Mouse (Mus musculus) cerebellum, adult 8-10 months (tissue): ENCODE measurements around the gene Pnma1.

ENCODE experiments used
- DNase-seq: peaks from one replicate; pipeline ENCODE4 v3.0.0; 2022

Gene Pnma1

GRCm38 (mm10) chr12:84147954-84148621 lies at the start of gene Pnma1:
Gene Pnma1, minus strand, starts transcription at chr12:84148489.
- DNase-seq = peak; percentile 51

DNA sequence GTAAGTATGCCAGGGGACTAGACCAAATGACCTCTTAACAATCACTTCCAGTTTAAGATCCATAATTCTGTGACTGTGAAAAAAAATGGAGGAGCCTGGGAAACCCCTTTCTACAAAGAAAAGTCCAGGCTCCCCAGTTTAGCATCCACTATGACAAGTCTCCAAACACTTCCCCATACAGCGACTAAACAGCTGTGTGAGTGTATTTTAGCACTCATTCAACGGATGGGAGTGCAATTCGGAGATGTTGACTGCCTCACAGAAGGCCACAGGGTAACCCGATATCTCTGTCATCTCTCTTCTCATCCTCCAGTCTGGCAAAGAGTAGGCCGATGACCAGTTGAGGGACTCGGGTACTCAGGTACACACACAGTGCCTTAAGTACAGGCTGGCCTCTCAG lies 46.9 kb upstream of the Pnma1 start:
- DNase-seq = no peak

DNA sequence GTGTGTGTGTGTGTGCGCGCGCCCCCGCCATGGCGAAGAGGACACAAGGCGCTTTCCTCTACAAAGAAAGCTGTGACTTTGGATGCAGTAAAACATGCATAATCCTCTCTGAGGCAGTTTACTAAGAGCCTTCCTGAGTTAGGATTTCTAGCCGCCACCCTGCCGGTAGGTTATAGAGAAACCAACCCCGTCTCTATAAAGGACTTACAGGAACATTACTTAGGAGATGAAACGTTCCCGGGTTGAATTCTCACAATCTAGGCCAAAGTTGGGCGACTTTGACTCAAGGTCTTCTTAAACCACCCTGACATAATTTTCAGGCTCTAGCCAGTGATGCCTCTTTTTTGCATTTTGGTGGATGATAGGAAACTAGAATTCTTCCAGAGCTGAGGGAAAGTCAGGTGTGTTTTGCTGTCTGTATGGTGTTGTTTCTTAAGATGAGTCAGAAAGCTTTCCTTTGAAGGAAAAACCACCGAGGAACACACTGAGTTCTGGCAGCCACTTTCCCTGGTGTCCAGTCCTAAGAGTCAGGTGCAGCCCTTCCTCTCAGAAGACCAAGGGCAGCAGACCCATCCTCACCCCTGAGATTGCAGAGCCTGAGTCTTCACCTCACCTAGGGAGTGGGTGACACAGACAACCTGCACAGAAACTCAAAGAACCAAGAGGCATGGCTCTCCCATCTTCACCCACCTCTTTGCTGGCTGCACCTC lies 46.3 kb upstream of the Pnma1 start:
- no peak for DNase-seq

- peak; percentile 83 for DNase-seq
Observed at GRCm38 (mm10) chr12:84193642-84194399, 45.5 kb upstream of the Pnma1 start.

- DNase-seq = peak; percentile 61
Observed at GRCm38 (mm10) chr12:84192741-84193641, 44.7 kb upstream of the Pnma1 start.

GRCm38 (mm10) chr12:84192280-84192679 lies 44.0 kb upstream of the Pnma1 start:
- DNase-seq = no peak

- no peak for DNase-seq
Observed at GRCm38 (mm10) chr12:84191770-84192169, 43.5 kb upstream of the Pnma1 start.

DNA sequence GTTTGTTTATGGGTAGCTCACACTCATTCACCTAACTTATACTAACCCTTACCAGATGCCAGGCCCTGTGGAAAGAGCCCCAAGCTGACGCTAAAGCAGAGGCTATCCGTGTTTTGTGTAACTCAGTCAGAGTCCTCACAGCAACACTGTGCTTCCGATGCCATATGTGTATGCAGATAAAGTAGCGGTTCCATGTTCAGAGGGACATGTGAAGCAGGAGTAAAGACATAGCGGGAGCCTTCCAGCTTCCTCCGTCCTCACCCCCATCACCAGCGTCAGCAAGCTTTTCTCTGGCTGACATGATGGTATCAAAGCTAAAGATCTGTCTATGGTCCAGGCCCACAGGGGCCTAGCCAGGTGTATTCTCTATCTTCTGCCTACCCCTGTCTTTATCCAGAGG lies 42.9 kb upstream of the Pnma1 start:
- DNase-seq = no peak

DNA sequence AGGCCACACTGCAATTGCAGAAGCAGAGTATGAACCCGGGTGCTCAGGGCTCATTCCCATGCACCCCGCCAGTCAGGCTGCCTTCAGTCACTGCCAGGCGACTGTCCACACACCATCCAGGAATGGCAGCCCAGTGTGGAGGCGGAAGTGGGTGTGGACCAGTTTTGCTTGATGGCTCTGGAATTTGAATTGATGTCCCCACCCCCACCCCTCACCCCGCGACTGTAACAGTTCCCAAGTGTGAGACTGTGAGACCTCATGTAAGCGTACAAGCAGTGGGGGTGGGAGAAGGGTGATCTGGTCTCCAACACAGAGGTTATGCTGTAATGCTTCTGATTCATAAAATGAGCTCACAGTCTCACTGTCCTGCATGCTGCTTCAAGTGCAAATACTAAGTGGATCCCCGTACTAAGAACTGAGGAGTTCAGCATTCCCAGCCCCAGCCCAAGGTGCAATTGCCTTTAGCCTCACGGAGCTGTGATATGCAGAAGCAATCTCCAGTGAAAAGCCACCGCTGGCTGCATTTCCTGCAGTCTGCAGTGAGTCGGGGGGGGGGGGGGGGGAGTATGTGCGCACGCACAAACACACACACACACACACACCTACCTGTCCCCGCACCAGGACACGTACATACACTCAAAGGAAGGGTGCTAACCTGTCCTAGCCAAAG lies 42.0 kb upstream of the Pnma1 start:
- DNase-seq = no peak

DNA sequence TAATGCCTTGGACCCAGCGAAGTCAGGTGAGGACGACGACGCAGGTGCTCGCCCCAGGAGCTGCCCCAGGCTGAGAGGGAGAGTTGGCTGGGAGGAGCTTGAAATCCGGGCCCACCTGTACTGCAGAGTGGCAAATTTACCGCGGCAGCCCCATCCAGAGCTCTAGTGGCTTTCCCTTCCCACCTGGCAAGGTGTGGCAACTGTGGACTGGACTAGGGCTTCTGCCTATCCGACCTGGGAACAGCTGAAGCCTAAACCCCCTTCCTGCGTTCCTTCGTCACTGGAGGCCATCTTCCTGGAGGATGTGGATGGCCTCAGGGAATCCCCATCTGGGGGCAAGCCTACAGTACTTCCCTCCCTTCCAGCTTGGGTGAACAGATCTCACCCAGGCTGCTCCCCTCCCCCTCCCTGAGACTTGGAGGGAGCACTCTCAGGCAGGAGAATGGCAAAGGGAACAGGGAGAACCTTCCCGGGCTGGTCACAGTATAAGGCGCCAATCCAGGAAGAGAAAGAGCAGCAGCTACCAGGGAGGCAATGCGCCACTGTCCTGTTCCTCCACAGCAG lies 40.7 kb upstream of the Pnma1 start:
- no peak for DNase-seq

- DNase-seq = no peak
Observed at GRCm38 (mm10) chr12:84187752-84188601, 39.7 kb upstream of the Pnma1 start.

- no peak for DNase-seq
Observed at GRCm38 (mm10) chr12:84186950-84187349, 38.7 kb upstream of the Pnma1 start.

DNA sequence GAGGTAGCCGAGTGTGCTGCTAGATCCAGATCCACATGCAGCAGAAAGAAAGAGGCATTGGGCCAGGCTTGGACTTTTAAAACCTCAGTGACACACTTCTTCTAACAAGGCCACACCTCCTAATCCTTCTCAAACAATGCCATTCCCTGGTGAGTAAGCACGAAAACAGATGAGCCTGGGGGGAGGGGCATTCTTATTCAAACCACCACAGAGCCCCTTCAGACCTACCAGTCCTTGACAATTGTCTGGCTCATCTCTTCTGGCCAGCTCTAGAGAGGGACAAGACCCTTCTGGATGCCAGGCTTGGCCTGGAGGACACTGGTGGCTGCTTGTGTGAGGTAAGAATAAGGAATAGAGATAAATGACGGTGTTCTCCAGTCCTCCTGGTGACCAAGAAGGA lies 38.2 kb upstream of the Pnma1 start:
- no peak for DNase-seq

DNA sequence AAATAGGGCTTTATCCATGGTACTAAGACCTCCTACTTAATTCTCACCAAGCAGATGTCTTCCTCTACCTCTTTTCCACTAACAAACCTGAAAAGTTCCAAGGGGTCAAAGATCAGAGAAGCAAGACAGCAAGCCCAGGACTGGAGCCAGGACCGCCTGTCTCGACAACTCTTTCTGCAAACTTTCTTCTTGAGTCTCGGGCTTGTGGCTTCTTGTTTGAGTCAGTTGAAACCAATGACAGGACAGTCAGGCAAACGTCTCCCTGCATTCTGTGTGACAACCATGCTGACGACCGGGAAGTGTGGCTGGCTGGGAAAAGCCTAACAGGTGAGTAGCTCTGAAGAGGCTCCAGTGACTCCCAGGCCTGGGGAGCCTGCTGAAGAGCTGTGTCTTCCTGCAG lies 37.3 kb upstream of the Pnma1 start:
- DNase-seq = no peak

DNA sequence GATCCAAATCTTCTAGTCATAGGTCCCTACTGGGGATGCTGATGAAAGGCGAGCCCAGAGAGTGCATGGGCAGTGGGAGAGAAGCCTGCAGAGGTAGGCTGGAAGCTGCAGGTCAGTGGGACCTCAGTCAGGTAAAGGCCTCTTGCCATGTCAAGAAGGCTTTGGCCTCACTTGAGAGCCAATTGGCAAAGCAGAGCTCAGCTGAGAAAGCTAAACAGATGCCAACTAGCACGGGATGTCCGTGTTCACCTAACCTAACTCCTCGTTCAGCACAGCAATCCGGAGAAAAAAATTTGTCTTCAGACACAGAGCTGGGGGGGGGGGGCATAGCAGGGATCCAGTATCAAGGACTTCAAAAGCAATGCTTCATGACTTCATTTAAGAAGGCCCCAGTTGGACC lies 36.7 kb upstream of the Pnma1 start:
- DNase-seq = no peak

- DNase-seq = no peak
Observed at GRCm38 (mm10) chr12:84181999-84182398, 33.7 kb upstream of the Pnma1 start.

- DNase-seq = peak; percentile 47
Observed at GRCm38 (mm10) chr12:84180701-84181435, 32.6 kb upstream of the Pnma1 start.

DNA sequence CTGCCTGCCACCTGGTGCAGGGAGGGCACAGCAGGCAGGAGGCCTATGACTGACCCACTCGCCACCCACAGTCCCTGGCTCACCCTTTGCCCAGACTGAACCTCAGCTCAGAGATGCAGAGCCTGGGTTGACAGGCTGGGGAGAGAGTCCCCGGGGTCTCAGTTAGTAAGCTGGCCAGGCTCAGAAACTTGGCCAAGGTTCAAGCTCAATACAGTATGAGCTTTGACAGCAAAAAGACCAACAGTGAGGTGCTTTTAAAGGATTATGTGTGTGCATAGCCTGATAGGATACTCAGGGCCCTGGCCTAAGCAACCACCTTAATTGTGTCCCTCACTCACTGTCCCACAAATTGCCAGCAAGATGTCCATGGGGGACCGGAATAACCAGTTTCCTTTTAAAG lies 31.8 kb upstream of the Pnma1 start:
- no peak for DNase-seq

- DNase-seq = no peak
Observed at GRCm38 (mm10) chr12:84178652-84179445, 30.6 kb upstream of the Pnma1 start.
